Mouse (Mus musculus) intestine, embryonic 14.5 days (tissue): ENCODE data around the gene Zfp809. TPM values are rescaled to one million over a fixed set of nuclear protein-coding genes. Genes with fewer than 3 reads are reported as not detected.

Source experiments
- polyA plus RNA-seq: library from polyadenylated mRNA; unstranded; fragments of >200 nt; fragmentation: Nextera tagmentation; extraction: Ambion mirVana; gene quantifications from 2 replicates; pipeline ENCODE4 v1.2.1, GENCODE M21; 2014

The Zfp809 gene
- polyA plus RNA-seq, 1 experiment from 2014 or later: 23.8 TPM

Other genes starting within 250 kb of the Zfp809 start
- gene Rgl3, start 236.3 kb upstream of the Zfp809 start, polyA plus RNA-seq: 1.1 and 1.4 TPM in 2 replicates
- 0.42 and 0.95 TPM in 2 replicates for gene Ccdc151, start 223.1 kb upstream of the Zfp809 start, polyA plus RNA-seq
- 93.8 and 95.8 TPM in 2 replicates for gene Prkcsh, start 222.9 kb upstream of the Zfp809 start, polyA plus RNA-seq
- 6.2 and 7.1 TPM in 2 replicates for gene Elavl3, start 173.7 kb upstream of the Zfp809 start, polyA plus RNA-seq
- not detected in 2 replicates for gene Gm49318, start 154.5 kb upstream of the Zfp809 start, polyA plus RNA-seq
- gene Zfp653, start 154.3 kb upstream of the Zfp809 start, polyA plus RNA-seq: 10.2 and 10.3 TPM in 2 replicates
- gene Ecsit, start 140.3 kb upstream of the Zfp809 start, polyA plus RNA-seq: 35.2 and 43.4 TPM in 2 replicates
- gene Cnn1, start 126.5 kb upstream of the Zfp809 start, polyA plus RNA-seq: 322 and 380 TPM in 2 replicates
- 190 and 192 TPM in 2 replicates for gene Elof1, start 108.5 kb upstream of the Zfp809 start, polyA plus RNA-seq
- 11.1 and 13.3 TPM in 2 replicates for gene Acp5, start 90.0 kb upstream of the Zfp809 start, polyA plus RNA-seq
- gene Pigyl, start 68.9 kb upstream of the Zfp809 start, polyA plus RNA-seq: 76.5 and 85.4 TPM in 2 replicates
- gene Zfp872, start 37.6 kb upstream of the Zfp809 start, polyA plus RNA-seq: 0.12 and 0.42 TPM in 2 replicates
- 5.8 and 5.9 TPM in 2 replicates for gene Zfp599, start 34.2 kb downstream of the Zfp809 start, polyA plus RNA-seq
- 19.0 and 19.4 TPM in 2 replicates for gene Zfp810, start 81.9 kb downstream of the Zfp809 start, polyA plus RNA-seq
- gene Anln, start 163.5 kb downstream of the Zfp809 start, polyA plus RNA-seq: 55.7 and 61.4 TPM in 2 replicates
- 5.3 and 5.9 TPM in 2 replicates for gene 9530077C05Rik, start 185.8 kb downstream of the Zfp809 start, polyA plus RNA-seq
- gene Gm17545, start 228.6 kb downstream of the Zfp809 start, polyA plus RNA-seq: not detected in 2 replicates
- 82.2 and 84.3 TPM in 2 replicates for gene Rp9, start 244.0 kb downstream of the Zfp809 start, polyA plus RNA-seq